Mouse (Mus musculus) thymus, adult 2 months (tissue): Measurements from ENCODE around the gene Vat1l.

Experiments
- CTCF ChIP-seq: fragments of 200-500 bp; IDR thresholded peaks from 2 replicates; pipeline ENCODE4 v1.5.1; 2012; ENCODE audit warnings: mild to moderate bottlenecking, control low read depth, low read length, moderate library complexity, borderline replicate concordance; ENCODE audit not compliant: control insufficient read depth, poor library complexity, insufficient read depth; ENCODE audit errors: extremely low read depth
- POLR2A ChIP-seq: fragments of 200-500 bp; IDR thresholded peaks from 2 replicates; pipeline ENCODE4 v1.6.1; 2012; ENCODE audit warnings: mild to moderate bottlenecking, low read length, control low read depth, moderate library complexity; ENCODE audit not compliant: control insufficient read depth, poor library complexity, insufficient read depth; ENCODE audit errors: extremely low read depth

GRCm38 (mm10) chr8:114384189-114384588, 178.8 kb downstream of the Vat1l start:
- TF ChIP-seq POLR2A: no peak
- TF ChIP-seq CTCF: no peak
